Mouse (Mus musculus) spleen, adult 18-20 months (tissue): ENCODE data around the gene Slco4a1.
A peak's percentile ranks its signal among the peaks of the same experiment; 100 is the strongest.

Source experiments
- DNase-seq, 2 experiments: peaks; one replicate each; pipeline ENCODE4 v3.0.0; 2022; ENCODE audit warnings: mixed read lengths in 2 of 2

Slco4a1 gene

GRCm38 (mm10) chr2:180455723-180456698 lies at the start of gene Slco4a1:
Slco4a1 (plus strand) TSS chr2:180456245.
- peak; percentile 86 to 94 for DNase-seq

GRCm38 (mm10) chr2:180408410-180408809 lies 47.6 kb upstream of the Slco4a1 start:
- no peak for DNase-seq

GRCm38 (mm10) chr2:180410432-180410831 lies 45.6 kb upstream of the Slco4a1 start:
- DNase-seq = no peak

GRCm38 (mm10) chr2:180411013-180411412 lies 45.0 kb upstream of the Slco4a1 start:
- no peak for DNase-seq

GRCm38 (mm10) chr2:180415627-180416026 lies 40.4 kb upstream of the Slco4a1 start:
- no peak for DNase-seq

GRCm38 (mm10) chr2:180417731-180418130 lies 38.3 kb upstream of the Slco4a1 start:
- DNase-seq = no peak

- DNase-seq = no peak
Observed at GRCm38 (mm10) chr2:180420641-180421040, 35.4 kb upstream of the Slco4a1 start.

GRCm38 (mm10) chr2:180425115-180425514 lies 30.9 kb upstream of the Slco4a1 start:
- no peak for DNase-seq

GRCm38 (mm10) chr2:180427073-180427472 lies 29.0 kb upstream of the Slco4a1 start:
- no peak for DNase-seq

- DNase-seq = no peak
Observed at GRCm38 (mm10) chr2:180428331-180428730, 27.7 kb upstream of the Slco4a1 start.

GRCm38 (mm10) chr2:180430648-180431047 lies 25.4 kb upstream of the Slco4a1 start:
- DNase-seq = no peak

GRCm38 (mm10) chr2:180432042-180432668 lies 23.9 kb upstream of the Slco4a1 start:
- DNase-seq = peak; percentile 51 to 86

- DNase-seq = no peak
Observed at GRCm38 (mm10) chr2:180432751-180433150, 23.3 kb upstream of the Slco4a1 start.

- DNase-seq = no peak
Observed at GRCm38 (mm10) chr2:180433350-180433749, 22.7 kb upstream of the Slco4a1 start.

GRCm38 (mm10) chr2:180435341-180435926 lies 20.6 kb upstream of the Slco4a1 start:
- DNase-seq = no peak

GRCm38 (mm10) chr2:180437149-180437864 lies 18.7 kb upstream of the Slco4a1 start:
- peak in 1 of 2 experiments; percentile 31 for DNase-seq

- no peak for DNase-seq
Observed at GRCm38 (mm10) chr2:180439791-180440190, 16.3 kb upstream of the Slco4a1 start.

- DNase-seq = no peak
Observed at GRCm38 (mm10) chr2:180440596-180441332, 15.3 kb upstream of the Slco4a1 start.

GRCm38 (mm10) chr2:180442061-180442460 lies 14.0 kb upstream of the Slco4a1 start:
- peak; percentile 28 to 35 for DNase-seq

- no peak for DNase-seq
Observed at GRCm38 (mm10) chr2:180443861-180444260, 12.2 kb upstream of the Slco4a1 start.

- DNase-seq = no peak
Observed at GRCm38 (mm10) chr2:180444957-180445785, 10.9 kb upstream of the Slco4a1 start.
